Mouse (Mus musculus): ENCODE measurements at regions not wholly inside any gene's neighbourhood (a gene's known extent, or its start where the extent isn't known, plus 50 kb on each side); places are given as distances from the start of the nearest gene placed in this dataset.

DNA sequence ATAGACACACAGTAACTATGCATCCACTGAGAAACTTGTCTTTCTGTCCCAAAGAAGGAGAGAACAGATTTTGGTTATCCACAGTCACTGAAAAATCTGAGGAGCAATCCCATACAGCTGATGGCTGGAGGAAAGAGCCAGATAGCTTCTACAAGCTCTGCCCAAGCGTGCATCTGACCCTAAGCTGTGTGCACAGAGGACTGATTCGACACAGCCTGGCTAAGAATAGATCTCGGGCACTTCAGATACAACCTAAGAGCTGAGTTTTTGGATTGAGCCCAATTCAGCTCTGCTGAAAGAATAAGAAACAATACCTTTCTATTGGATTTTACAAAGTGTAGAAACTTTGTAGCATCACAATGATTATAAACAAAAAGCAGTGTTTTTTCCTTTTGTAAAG lies 813.8 kb upstream of the Klhl29 start:
- TF ChIP-seq CTCF (IDR thresholded peaks at IDR 0.05; ENCODE audit: borderline replicate concordance, extremely low read depth, insufficient read depth, insufficient read length) (no peak), POLR2A (IDR thresholded peaks at IDR 0.05; ENCODE audit: borderline replicate concordance, extremely low read depth, insufficient read depth, insufficient read length, poor library complexity, severe bottlenecking) (no peak)

All from brain, embryonic 14.5 days (tissue).